Mouse (Mus musculus): ENCODE measurements at regions not wholly inside any gene's neighbourhood (a gene's known extent, or its start where the extent isn't known, plus 50 kb on each side); places are given as distances from the start of the nearest gene placed in this dataset.

DNA sequence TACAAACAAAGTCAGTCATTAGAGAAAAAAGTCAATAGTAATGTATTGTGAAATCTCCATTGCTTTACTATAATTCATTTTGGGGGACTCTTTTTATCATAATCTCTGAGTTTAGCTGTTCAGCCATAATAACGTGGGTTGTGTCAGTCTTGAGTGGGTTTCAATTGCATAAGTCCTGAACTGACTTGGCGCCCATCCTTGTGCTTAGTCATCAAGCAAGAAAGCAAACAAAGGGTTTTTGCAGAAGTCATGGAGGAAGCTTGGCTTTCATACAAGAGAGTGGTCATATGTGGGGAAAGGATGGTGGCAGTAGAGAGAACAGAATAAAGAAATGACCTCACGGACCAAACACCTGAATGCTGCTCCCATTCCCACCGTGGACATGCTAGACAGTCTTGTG lies 339.8 kb upstream of the Fam98a start:
- Histone ChIP-seq H3K4me3 (no peak overlapping the region), H3K27ac (no peak overlapping the region), H3K4me2 (replicated peaks) (no peak overlapping the region), H3K9me3 (no peaks in the 10 kb centered on the region), H3K36me3 (no peaks in the 10 kb centered on the region), H3K9ac (no peak overlapping the region), H3K4me1 (no peaks in the 10 kb centered on the region), H3K27me3 (replicated peaks) (no peaks in the 10 kb centered on the region)
- ATAC-seq (ENCODE audit: low FRiP score, low read depth) = no peak
- WGBS = 93% methylated on average over 4 of the region's 4 CpGs

- Histone ChIP-seq H3K9me3 (no peaks in the 10 kb centered on the region), H3K9ac (no peak overlapping the region), H3K4me1 (no peaks in the 10 kb centered on the region), H3K4me3 (no peak overlapping the region), H3K36me3 (no peaks in the 10 kb centered on the region), H3K27ac (no peak overlapping the region), H3K4me2 (replicated peaks) (no peak overlapping the region), H3K27me3 (replicated peaks) (no peaks in the 10 kb centered on the region)
- no peak for ATAC-seq (ENCODE audit: low FRiP score, low read depth)
- 30% methylated on average over 1 of the region's 1 CpGs for WGBS
Measured at GRCm38 (mm10) chr17:75877848-75878247, 326.1 kb upstream of the Fam98a start.

DNA sequence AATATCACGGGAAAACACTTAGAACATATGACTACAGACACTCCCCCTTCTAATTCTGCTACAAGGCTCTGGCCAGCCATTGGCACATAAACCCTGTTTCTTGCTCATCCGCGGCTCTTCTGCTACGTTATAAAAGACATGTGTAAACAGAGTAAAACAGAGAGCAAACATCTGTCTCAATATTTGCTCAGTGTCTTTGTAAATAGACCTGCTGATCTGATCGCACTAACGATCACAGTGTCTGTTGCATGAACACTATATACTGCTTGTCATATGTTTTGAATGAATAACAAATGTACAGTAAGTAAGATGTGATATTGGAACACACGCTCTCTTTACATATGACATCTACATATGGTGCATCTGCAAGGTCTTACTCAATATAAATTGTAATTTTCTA lies 325.1 kb upstream of the Fam98a start:
- Histone ChIP-seq H3K4me1 (no peaks in the 10 kb centered on the region), H3K4me2 (replicated peaks) (no peak overlapping the region), H3K36me3 (no peaks in the 10 kb centered on the region), H3K9ac (no peak overlapping the region), H3K27me3 (replicated peaks) (no peaks in the 10 kb centered on the region), H3K27ac (no peak overlapping the region), H3K9me3 (no peaks in the 10 kb centered on the region), H3K4me3 (no peak overlapping the region)
- 78% methylated on average over 7 of the region's 7 CpGs for WGBS
- ATAC-seq (ENCODE audit: low FRiP score, low read depth) = no peak

DNA sequence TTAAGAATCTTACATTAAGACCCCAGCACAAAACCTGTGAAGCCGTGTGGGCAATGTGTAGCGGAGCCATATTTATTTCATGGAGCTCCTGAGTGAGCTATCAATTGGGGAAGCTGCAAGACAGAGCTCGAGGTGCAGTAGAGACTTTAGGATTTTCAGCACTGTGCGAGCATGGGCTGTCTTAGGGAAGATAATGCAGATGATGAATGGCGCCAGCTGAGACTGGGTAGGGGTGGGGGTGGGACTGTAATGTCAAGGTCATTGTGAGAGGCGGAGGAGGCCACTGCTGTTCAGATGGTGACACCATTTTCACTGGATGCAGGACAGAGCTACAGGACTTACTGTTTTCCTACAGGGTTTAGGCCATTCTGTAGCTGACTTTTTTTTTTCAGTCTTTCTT lies 322.8 kb upstream of the Fam98a start:
- 73% methylated on average over 6 of the region's 6 CpGs for WGBS
- Histone ChIP-seq H3K36me3 (no peaks in the 10 kb centered on the region), H3K27ac (no peak overlapping the region), H3K4me2 (replicated peaks) (no peak overlapping the region), H3K4me1 (no peaks in the 10 kb centered on the region), H3K9me3 (no peaks in the 10 kb centered on the region), H3K27me3 (replicated peaks) (no peaks in the 10 kb centered on the region), H3K9ac (no peak overlapping the region), H3K4me3 (no peak overlapping the region)
- no peak for ATAC-seq (ENCODE audit: low FRiP score, low read depth)

GRCm38 (mm10) chr17:75870492-75870891 lies 318.7 kb upstream of the Fam98a start:
- Histone ChIP-seq H3K36me3 (no peaks in the 10 kb centered on the region), H3K4me3 (no peak overlapping the region), H3K4me2 (replicated peaks) (no peak overlapping the region), H3K4me1 (no peaks in the 10 kb centered on the region), H3K9ac (no peak overlapping the region), H3K9me3 (no peaks in the 10 kb centered on the region), H3K27ac (no peak overlapping the region), H3K27me3 (replicated peaks) (no peaks in the 10 kb centered on the region)
- 55% methylated on average over 2 of the region's 2 CpGs for WGBS
- ATAC-seq (ENCODE audit: low FRiP score, low read depth) = no peak

DNA sequence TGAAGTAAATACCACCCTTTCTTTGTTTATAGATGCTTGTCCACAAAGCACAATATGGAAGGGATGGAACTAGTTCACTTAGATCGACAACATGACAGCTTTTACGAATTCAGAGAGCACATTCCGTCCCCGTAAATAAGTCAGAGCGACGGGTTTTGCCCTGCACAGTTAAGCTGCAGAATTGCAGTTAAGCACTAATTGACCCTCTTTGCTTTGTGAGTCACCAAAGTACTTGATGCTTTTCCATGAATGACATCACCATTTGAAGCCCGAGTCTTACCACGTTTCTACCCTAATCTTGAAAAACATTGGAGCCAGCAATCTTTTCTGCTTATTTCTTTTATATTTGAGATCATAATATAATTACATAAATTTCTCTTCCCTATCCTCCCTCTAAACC lies 305.3 kb upstream of the Fam98a start:
- Histone ChIP-seq H3K9ac (no peak overlapping the region), H3K27me3 (replicated peaks) (no peaks in the 10 kb centered on the region), H3K4me2 (replicated peaks) (no peak overlapping the region), H3K4me3 (no peak overlapping the region), H3K27ac (no peak overlapping the region), H3K4me1 (no peaks in the 10 kb centered on the region), H3K36me3 (no peaks in the 10 kb centered on the region), H3K9me3 (no peaks in the 10 kb centered on the region)
- no peak for ATAC-seq (ENCODE audit: low FRiP score, low read depth)
- WGBS = 76% methylated on average over 8 of the region's 8 CpGs

DNA sequence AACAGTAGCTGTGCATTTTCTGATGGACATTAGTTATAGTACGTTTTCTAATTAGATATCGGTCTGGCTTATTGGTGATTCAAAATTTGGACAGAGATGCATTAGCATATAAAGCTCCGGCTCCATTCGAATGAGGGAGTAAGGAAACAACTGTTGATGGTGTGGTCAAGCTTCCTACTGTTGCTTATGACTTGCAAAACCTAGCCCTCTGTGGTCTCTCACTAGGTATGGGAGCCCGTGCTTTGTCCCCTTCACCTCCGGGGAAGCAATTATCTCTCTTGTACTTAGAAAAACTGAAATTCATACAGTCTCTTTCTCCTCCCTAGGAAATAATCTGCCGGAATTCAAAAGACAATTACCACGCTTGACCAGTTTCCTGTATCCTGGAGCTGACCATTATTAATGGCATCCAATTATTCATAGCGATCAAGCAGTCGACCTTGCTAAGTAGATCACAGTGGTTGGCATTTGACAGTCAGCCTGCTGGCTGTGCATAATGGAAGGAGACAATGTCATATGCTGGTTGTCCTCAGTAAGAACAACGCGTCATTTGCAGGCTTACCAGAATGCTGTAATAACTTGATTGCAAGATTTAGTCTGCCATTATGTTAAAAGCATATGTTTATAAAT lies 264.4 kb upstream of the Fam98a start:
- no peaks in the 10 kb centered on the region for H3K9me3 ChIP-seq
- H3K27me3 ChIP-seq (replicated peaks) = no peaks in the 10 kb centered on the region
- 50% methylated on average over 12 of the region's 12 CpGs for WGBS
- no peaks in the 10 kb centered on the region for H3K4me1 ChIP-seq
- H3K27ac ChIP-seq = no peak overlapping the region
- no peak overlapping the region for H3K4me3 ChIP-seq
- no peak overlapping the region for H3K4me2 ChIP-seq (replicated peaks)
- no peak overlapping the region for H3K9ac ChIP-seq
- H3K36me3 ChIP-seq = no peaks in the 10 kb centered on the region
- peak; percentile 70; the same call in 1 of the 2 replicates for ATAC-seq (ENCODE audit: low FRiP score, low read depth)

DNA sequence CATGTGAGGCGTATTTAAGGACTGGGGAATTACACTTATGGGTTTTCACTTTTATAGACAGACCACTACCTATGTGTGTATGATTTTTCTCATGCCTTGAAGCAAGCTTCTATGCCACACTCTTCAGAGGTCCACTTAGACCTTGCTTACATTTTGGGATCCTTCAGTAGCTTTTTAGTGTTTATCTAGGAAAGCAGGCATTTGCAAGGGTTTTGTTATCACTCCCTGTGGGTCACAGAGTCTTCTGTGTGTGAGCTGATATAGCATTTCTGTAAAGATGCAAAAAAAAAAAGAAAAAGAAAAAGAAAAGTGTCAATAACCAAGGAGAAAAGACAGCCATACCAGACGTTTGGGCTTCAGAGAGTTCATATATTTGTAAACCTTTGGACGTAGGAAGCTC lies 260.4 kb upstream of the Fam98a start:
- no peaks in the 10 kb centered on the region for H3K27me3 ChIP-seq (replicated peaks)
- H3K4me3 ChIP-seq = no peak overlapping the region
- H3K4me1 ChIP-seq = no peaks in the 10 kb centered on the region
- no peak overlapping the region for H3K9ac ChIP-seq
- no peaks in the 10 kb centered on the region for H3K36me3 ChIP-seq
- no peak overlapping the region for H3K4me2 ChIP-seq (replicated peaks)
- no peaks in the 10 kb centered on the region for H3K9me3 ChIP-seq
- H3K27ac ChIP-seq = no peak overlapping the region
- 85% methylated on average over 3 of the region's 3 CpGs for WGBS
- no peak for ATAC-seq (ENCODE audit: low FRiP score, low read depth)

GRCm38 (mm10) chr17:75808524-75809326 lies 257.0 kb upstream of the Fam98a start:
- no peak overlapping the region for H3K9ac ChIP-seq
- H3K9me3 ChIP-seq = no peaks in the 10 kb centered on the region
- 43% methylated on average over 6 of the region's 6 CpGs for WGBS
- H3K36me3 ChIP-seq = no peaks in the 10 kb centered on the region
- ATAC-seq (ENCODE audit: low FRiP score, low read depth) = no peak
- H3K4me3 ChIP-seq = no peak overlapping the region
- no peaks in the 10 kb centered on the region for H3K4me1 ChIP-seq
- no peaks in the 10 kb centered on the region for H3K27me3 ChIP-seq (replicated peaks)
- H3K4me2 ChIP-seq (replicated peaks) = no peak overlapping the region
- no peak overlapping the region for H3K27ac ChIP-seq

- no peak for ATAC-seq (ENCODE audit: low FRiP score, low read depth)
- H3K4me2 ChIP-seq (replicated peaks) = no peak overlapping the region
- H3K4me1 ChIP-seq = no peaks in the 10 kb centered on the region
- H3K27ac ChIP-seq = no peak overlapping the region
- no peak overlapping the region for H3K4me3 ChIP-seq
- no peak overlapping the region for H3K9ac ChIP-seq
- H3K9me3 ChIP-seq = no peaks in the 10 kb centered on the region
- 62% methylated on average over 1 of the region's 1 CpGs for WGBS
- no peaks in the 10 kb centered on the region for H3K27me3 ChIP-seq (replicated peaks)
- H3K36me3 ChIP-seq = no peaks in the 10 kb centered on the region
Measured at GRCm38 (mm10) chr17:75808025-75808424, 256.3 kb upstream of the Fam98a start.

GRCm38 (mm10) chr17:75804358-75804757 lies 252.6 kb upstream of the Fam98a start:
- H3K27me3 ChIP-seq (replicated peaks) = no peaks in the 10 kb centered on the region
- H3K4me1 ChIP-seq = no peaks in the 10 kb centered on the region
- no peak overlapping the region for H3K27ac ChIP-seq
- no peak overlapping the region for H3K9ac ChIP-seq
- H3K9me3 ChIP-seq = no peaks in the 10 kb centered on the region
- no peak overlapping the region for H3K4me3 ChIP-seq
- no peak for ATAC-seq (ENCODE audit: low FRiP score, low read depth)
- H3K36me3 ChIP-seq = no peaks in the 10 kb centered on the region
- no peak overlapping the region for H3K4me2 ChIP-seq (replicated peaks)
- WGBS = 78% methylated on average over 1 of the region's 1 CpGs

DNA sequence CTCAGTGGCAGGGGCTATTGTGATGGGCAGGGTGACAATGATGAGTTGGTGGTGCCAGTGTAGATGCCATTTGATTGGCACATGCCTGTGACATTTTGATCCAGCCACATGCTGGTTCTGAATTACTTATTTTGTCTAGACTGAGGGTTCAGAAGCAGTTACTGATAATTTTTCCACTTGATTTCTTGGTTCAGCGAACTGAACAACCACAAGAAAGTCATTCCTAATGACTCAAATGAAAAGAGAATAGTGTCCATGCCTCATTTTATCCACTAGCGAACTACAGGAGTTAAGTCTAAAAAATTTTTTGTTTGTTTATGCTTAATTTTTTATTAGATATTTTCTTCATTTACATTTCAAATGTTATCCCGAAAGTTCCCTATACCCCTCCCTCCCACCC lies 244.6 kb upstream of the Fam98a start:
- Histone ChIP-seq H3K4me3 (no peak overlapping the region), H3K27me3 (replicated peaks) (no peaks in the 10 kb centered on the region), H3K36me3 (no peaks in the 10 kb centered on the region), H3K9me3 (no peaks in the 10 kb centered on the region), H3K4me2 (replicated peaks) (no peak overlapping the region), H3K9ac (no peak overlapping the region), H3K4me1 (no peaks in the 10 kb centered on the region), H3K27ac (no peak overlapping the region)
- ATAC-seq (ENCODE audit: low FRiP score, low read depth) = no peak
- 91% methylated on average over 3 of the region's 3 CpGs for WGBS

DNA sequence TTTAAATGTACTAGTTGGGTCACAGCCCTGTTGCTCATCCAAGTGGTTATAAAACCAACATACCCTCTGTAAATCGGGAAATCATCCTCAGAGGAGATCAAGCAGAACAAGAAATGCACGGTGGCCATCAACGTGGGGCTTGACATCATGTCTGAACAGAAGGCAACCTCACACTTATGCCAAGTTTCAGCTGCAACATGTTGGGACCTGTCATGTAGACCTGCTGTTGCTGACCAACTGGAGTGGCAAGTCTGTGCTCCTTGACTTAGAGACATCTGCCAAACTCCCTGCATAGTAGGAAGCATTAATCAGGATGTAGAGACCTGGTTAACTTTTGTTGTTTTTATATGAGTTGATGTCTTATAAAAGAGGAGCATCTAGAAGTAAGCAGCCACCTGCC lies 244.0 kb upstream of the Fam98a start:
- ATAC-seq (ENCODE audit: low FRiP score, low read depth) = no peak
- no peaks in the 10 kb centered on the region for H3K27me3 ChIP-seq (replicated peaks)
- no peak overlapping the region for H3K9ac ChIP-seq
- H3K4me2 ChIP-seq (replicated peaks) = no peak overlapping the region
- no peaks in the 10 kb centered on the region for H3K36me3 ChIP-seq
- H3K27ac ChIP-seq = no peak overlapping the region
- no peaks in the 10 kb centered on the region for H3K4me1 ChIP-seq
- H3K4me3 ChIP-seq = no peak overlapping the region
- 93% methylated on average over 3 of the region's 3 CpGs for whole genome bisulfite sequencing
- H3K9me3 ChIP-seq = no peaks in the 10 kb centered on the region

All from neural tube, embryonic 12.5 days (tissue).